Mouse (Mus musculus) hindbrain, embryonic 14.5 days (tissue): ENCODE results near the gene Ntm. TPM values are rescaled to one million over a fixed set of nuclear protein-coding genes. Genes with fewer than 3 reads are reported as not detected.

Source experiments
- ATAC-seq: fragments of 200-750 bp; cut with Nextera tagmentation; 2 replicates; pipeline ENCODE4 v1.8.0; 2017; ENCODE audit warnings: moderate number of reproducible peaks, mild to moderate bottlenecking, moderate TSS enrichment, moderate library complexity; ENCODE audit not compliant: low FRiP score
- DNase-seq: peaks from one replicate; pipeline ENCODE4 v3.0.0-alpha.2; 2015; ENCODE audit warnings: low spot score
- H3K27ac ChIP-seq: fragments of 300-500 bp; sonication (generic); 2 replicates; pipeline ENCODE4 v1.5.1; 2014; ENCODE audit warnings: mild to moderate bottlenecking, moderate library complexity
- H3K27me3 ChIP-seq: fragments of 300-500 bp; sonication (generic); 2 replicates; pipeline ENCODE4 v1.6.1; 2014; ENCODE audit warnings: mild to moderate bottlenecking, low read length, mixed read lengths; ENCODE audit not compliant: control insufficient read depth, insufficient read depth
- H3K36me3 ChIP-seq: fragments of 300-500 bp; sonication (generic); replicated peaks from 2 replicates; pipeline ENCODE4 v1.6.1; 2014; ENCODE audit not compliant: control insufficient read depth, insufficient read depth
- H3K4me1 ChIP-seq: fragments of 300-500 bp; sonication (generic); replicated peaks from 2 replicates; pipeline ENCODE4 v1.6.1; 2014; ENCODE audit warnings: antibody characterized with exemption, low read length, mixed read lengths; ENCODE audit not compliant: control insufficient read depth, insufficient read depth
- H3K4me2 ChIP-seq: fragments of 300-500 bp; sonication (generic); replicated peaks from 2 replicates; pipeline ENCODE4 v1.6.1; 2014; ENCODE audit warnings: mild to moderate bottlenecking, moderate library complexity
- H3K4me3 ChIP-seq: fragments of 300-500 bp; sonication (generic); replicated peaks from 2 replicates; pipeline ENCODE4 v1.5.1; 2014; ENCODE audit warnings: mild to moderate bottlenecking, low read length
- H3K9ac ChIP-seq: fragments of 300-500 bp; sonication (generic); 2 replicates; pipeline ENCODE4 v1.6.1; 2014
- H3K9me3 ChIP-seq: fragments of 300-500 bp; sonication (generic); 2 replicates; pipeline ENCODE4 v1.6.1; 2016; ENCODE audit warnings: low read length; ENCODE audit not compliant: control insufficient read depth
- WGBS: fragments of 180-500 bp; shearing (Covaris S2); extraction: QIAGEN DNeasy Blood & Tissue Kit; methylation state at CpG from one replicate; pipeline ENCODE4 v1.1.7; 2014; 5-methylcytosine and 5-hydroxymethylcytosine counted together
- polyA plus RNA-seq: library from polyadenylated mRNA; unstranded; fragments of >200 nt; fragmentation: Nextera tagmentation; extraction: Ambion mirVana; gene quantifications from 2 replicates; pipeline ENCODE4 v1.2.1, GENCODE M21; 2014

The Ntm gene
- polyA plus RNA-seq, 1 experiment from 2014 or later = 196 TPM

DNA sequence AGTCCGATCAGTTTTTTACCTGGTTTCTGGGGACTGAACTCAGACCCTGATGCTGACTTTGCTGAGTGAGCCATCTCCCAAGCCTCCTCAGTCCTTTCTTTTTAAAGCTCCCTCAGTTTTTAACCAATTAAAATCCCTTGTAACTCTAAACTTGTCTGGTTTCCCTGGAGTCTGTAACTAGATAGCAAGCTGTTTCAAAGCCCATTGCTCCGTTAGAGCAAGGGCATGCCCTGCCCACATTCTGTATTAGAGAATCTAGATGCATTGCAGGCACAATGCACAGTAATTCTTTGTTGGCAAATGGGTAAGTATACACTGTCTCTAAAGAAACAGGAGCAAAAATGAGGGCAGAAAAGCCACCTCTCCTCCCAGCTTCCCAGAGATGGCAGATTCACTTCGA, 231.3 kb downstream of the Ntm start:
- Histone ChIP-seq H3K27ac (no peak overlapping the region), H3K4me1 (peaks cover 23% of the 10 kb centered on the region), H3K9ac (no peak overlapping the region), H3K27me3 (no peaks in the 10 kb centered on the region), H3K4me3 (no peak overlapping the region), H3K9me3 (no peaks in the 10 kb centered on the region), H3K4me2 (no peak overlapping the region), H3K36me3 (no peaks in the 10 kb centered on the region)
- WGBS = 73% methylated on average over 3 of the region's 3 CpGs
- DNase-seq (no peak), ATAC-seq (no peak)

DNA sequence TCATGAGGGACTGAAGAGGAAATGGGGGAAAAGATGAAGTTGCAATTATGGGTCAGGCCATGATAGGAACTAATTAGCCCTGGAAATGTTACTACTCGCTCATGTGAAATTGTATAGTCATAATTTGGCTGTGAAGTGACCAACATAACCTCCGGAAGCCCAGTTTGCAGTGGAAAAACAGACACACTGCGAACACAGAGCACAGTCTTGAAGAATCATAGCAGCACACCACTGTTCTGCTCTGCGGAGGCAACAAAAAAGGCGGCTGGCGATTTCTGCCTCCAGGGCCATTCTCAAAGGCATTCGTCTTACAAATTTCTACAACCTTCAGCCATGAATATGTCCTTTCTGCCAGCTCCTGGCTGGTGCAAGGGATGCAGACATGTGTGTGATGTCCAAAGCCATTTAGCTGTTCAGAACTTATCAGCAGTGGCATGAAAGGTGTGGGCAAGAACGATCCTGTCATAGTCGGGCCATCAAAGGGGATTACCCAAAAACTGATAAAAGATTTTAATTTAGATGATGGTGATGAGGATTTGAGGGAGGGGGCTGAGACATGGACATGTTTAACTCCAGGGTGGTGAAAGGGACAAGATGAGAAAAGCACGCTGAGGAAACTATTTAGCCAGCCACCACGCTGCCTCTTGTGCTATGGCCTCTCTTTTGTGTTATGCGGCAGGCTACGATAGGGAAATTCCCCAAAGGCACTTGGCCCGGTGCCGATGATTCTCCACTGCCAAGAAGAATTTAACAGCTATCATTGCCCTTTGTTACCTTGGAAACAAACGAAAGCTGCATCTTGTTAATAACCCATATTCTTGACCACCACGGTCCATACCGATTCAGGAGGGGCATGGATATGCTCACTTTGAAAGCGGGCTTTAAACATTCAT, 235.2 kb downstream of the Ntm start:
- ATAC-seq = peak; percentile 55; the same call in 1 of the 2 replicates
- Histone ChIP-seq H3K9me3 (no peaks in the 10 kb centered on the region), H3K27ac (peak overlapping the region; percentile 68), H3K36me3 (no peaks in the 10 kb centered on the region), H3K9ac (no peak overlapping the region), H3K4me3 (no peak overlapping the region), H3K27me3 (no peaks in the 10 kb centered on the region), H3K4me1 (peaks cover 31% of the 10 kb centered on the region), H3K4me2 (peak overlapping the region; percentile 8; the same call in 1 of the 2 replicates)
- DNase-seq = peak; percentile 74
- WGBS = 42% methylated on average over 19 of the region's 19 CpGs

DNA sequence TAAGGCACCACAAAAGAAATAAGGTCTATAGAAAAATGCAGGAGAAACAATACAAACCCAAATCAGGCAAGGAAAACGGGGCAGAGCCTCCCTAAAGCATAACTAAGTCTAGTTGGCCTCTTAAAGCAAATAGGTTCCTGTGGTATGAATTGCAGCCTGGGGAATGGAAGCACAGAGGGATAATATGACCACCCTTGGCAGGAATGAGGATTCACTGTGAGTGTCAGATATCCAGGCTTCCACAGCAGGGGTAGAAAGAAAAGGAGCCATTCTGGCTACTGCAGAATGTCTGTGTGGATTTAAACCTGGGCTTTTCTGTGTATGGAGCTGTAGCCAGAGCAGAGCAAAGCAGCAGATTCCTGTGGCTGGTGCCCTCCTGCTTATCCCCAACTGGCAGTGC, 241.5 kb downstream of the Ntm start:
- peaks cover 8% of the 10 kb centered on the region; the same call in 1 of the 2 replicates for H3K4me1 ChIP-seq
- no peak overlapping the region for H3K4me3 ChIP-seq
- no peaks in the 10 kb centered on the region for H3K27me3 ChIP-seq
- H3K27ac ChIP-seq = no peak overlapping the region
- WGBS = 31% methylated on average over 1 of the region's 1 CpGs
- H3K9me3 ChIP-seq = no peaks in the 10 kb centered on the region
- H3K36me3 ChIP-seq = no peaks in the 10 kb centered on the region
- no peak for DNase-seq
- no peak overlapping the region for H3K9ac ChIP-seq
- H3K4me2 ChIP-seq = no peak overlapping the region
- ATAC-seq = no peak

DNA sequence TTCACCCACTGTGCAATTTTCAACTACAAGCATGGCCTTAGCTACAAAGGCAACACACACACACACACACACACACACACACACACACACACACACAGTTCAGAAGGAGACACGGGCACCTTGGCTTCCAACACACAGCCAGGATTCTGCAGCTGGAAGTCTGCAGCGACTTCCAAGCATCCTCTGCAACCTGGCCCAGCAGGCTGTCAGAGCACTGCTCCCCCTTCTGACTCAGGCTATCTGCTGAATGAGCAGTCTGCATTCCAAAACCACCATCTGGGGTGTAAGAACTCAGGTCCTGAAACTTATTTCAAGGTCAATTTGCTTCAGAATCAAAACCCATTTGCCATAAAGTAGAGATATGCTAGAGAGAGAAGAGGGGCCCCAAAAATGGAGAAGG, 246.1 kb downstream of the Ntm start:
- ATAC-seq (no peak), DNase-seq (no peak)
- Histone ChIP-seq H3K9me3 (no peaks in the 10 kb centered on the region), H3K4me1 (no peaks in the 10 kb centered on the region), H3K9ac (no peak overlapping the region), H3K27ac (no peak overlapping the region), H3K4me3 (no peak overlapping the region), H3K36me3 (no peaks in the 10 kb centered on the region), H3K27me3 (no peaks in the 10 kb centered on the region), H3K4me2 (no peak overlapping the region)
- 65% methylated on average over 2 of the region's 2 CpGs for WGBS

DNA sequence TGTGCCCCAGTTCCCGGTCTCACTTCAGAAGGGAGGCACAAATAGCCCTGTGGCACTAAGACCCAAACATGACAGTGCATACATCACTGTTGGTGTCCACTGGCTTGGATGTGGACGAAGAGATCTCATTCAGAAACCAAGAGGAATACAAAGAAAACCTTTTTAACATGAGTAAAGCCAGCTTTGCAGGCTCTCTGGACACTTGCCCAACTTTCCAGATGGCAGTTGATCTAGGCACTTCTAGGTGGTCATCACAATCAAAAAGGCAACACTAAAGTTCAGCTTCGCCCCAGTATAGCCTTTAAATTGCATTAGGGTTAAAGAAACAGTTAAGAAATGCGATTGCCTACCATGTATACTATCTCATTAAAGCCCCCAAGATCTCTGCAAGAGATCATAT, 264.7 kb downstream of the Ntm start:
- Histone ChIP-seq H3K4me3 (no peak overlapping the region), H3K9me3 (no peaks in the 10 kb centered on the region), H3K4me1 (0 out of 2 replicates have a peak, but pooled peaks cover 6% of the 10 kb centered on the region), H3K27me3 (no peaks in the 10 kb centered on the region), H3K4me2 (no peak overlapping the region), H3K27ac (no peak overlapping the region), H3K36me3 (no peaks in the 10 kb centered on the region), H3K9ac (no peak overlapping the region)
- ATAC-seq (no peak), DNase-seq (no peak)
- 84% methylated on average over 4 of the region's 4 CpGs for WGBS

DNA sequence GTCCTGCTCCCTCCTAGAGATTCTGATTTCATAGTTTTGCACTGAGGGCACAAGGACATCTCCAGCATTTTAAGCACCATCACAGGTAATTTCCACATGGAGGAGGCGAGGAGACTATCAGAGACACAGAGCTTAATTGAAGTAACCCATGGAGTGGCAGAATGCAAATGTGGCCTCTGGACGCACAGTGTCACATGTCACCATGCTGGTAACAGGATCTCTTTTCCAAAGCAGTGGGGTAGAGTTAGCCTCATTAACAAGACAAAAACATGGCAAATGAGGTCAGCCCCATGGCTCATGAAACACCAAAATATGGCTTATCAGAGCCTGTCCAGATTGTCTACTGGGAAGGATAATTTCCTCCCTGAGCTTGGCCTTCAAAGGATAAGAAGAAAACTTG, 268.8 kb downstream of the Ntm start:
- H3K27me3 ChIP-seq = no peaks in the 10 kb centered on the region
- no peaks in the 10 kb centered on the region for H3K9me3 ChIP-seq
- no peaks in the 10 kb centered on the region for H3K36me3 ChIP-seq
- H3K27ac ChIP-seq = no peak overlapping the region
- no peak overlapping the region for H3K4me3 ChIP-seq
- 22% methylated on average over 2 of the region's 2 CpGs for WGBS
- no peak for DNase-seq
- H3K4me2 ChIP-seq = no peak overlapping the region
- H3K4me1 ChIP-seq = peaks cover 16% of the 10 kb centered on the region
- ATAC-seq = no peak
- H3K9ac ChIP-seq = no peak overlapping the region

DNA sequence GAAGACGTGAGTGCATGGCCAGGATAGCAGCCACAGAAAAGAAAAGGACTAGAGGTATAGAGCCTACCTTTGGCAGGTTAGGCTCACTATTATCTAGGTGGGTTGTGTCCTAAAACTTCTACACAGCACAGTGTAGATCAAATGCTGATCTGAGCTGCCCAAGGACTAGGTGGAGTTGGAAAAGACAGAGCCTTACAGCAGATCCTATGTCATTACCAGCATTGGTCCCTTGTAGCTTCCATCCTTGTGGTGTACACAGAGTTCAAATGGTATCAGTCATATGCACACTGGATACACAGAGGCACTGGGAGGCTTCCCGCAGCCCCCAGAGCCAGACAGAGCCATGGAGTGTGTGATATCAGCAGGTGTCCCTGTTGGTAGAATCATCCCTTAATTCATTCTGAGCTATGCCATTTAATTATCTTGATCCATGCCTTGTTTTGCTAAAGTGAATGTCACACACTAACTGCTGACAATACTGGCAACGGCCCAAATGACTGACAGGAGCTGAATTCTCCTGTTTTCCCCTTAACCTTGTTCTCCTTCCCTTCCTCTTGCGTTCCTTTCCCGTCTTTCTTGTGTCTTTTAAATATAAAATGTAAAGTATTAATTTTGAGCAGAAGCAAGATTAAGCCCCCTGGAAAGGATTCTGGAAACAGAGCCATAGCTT, 271.6 kb downstream of the Ntm start:
- no peak overlapping the region for H3K4me2 ChIP-seq
- H3K9ac ChIP-seq = no peak overlapping the region
- H3K4me3 ChIP-seq = no peak overlapping the region
- no peaks in the 10 kb centered on the region for H3K36me3 ChIP-seq
- no peak for ATAC-seq
- no peak overlapping the region for H3K27ac ChIP-seq
- peak; percentile 40 for DNase-seq
- 63% methylated on average over 5 of the region's 5 CpGs for WGBS
- no peaks in the 10 kb centered on the region for H3K9me3 ChIP-seq
- peaks cover 16% of the 10 kb centered on the region for H3K4me1 ChIP-seq
- no peaks in the 10 kb centered on the region for H3K27me3 ChIP-seq

DNA sequence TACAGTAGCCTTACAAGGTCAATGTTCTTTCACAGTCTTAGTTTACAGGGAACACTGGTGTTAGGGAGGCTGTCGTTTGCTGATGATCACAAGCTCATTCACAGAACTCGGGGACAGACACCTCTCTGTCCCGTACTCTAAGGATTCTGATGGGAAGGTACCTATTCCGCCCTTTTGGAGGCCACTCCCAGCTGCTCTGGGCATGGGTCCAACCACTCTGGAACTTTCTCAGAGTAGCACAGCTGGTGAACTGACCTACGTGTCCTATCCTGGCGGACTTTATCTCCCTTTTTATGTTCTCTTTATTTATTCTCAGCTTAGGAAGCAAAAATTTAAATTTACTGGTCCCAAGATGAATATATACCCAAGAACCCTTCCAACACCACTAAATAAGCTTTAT, 280.7 kb downstream of the Ntm start:
- H3K36me3 ChIP-seq = no peaks in the 10 kb centered on the region
- no peak overlapping the region for H3K9ac ChIP-seq
- no peaks in the 10 kb centered on the region for H3K27me3 ChIP-seq
- ATAC-seq = no peak
- no peak overlapping the region for H3K4me2 ChIP-seq
- 67% methylated on average over 6 of the region's 6 CpGs for WGBS
- no peaks in the 10 kb centered on the region for H3K4me1 ChIP-seq
- no peaks in the 10 kb centered on the region for H3K9me3 ChIP-seq
- H3K4me3 ChIP-seq = no peak overlapping the region
- DNase-seq = no peak
- no peak overlapping the region for H3K27ac ChIP-seq

DNA sequence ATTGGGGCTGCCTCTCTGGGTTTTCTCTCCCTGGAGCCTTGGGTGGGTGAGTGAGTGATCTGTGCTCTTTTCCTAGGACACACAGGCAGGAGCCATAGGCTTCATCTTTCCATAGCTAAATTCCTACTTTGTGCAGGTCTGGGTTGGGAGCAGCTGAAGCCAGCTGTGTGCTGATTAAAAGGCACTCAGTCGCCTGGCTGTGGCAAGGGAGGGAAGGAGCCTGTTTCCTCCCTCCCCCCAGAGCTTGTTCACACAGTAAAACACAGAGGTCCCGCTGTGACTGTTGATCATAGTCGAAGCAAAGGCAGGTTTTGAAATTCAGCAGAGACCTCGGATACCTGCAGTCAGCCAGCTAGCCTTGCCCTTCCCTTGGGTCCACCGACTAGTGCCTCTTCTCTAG, 282.3 kb downstream of the Ntm start:
- Histone ChIP-seq H3K4me1 (no peaks in the 10 kb centered on the region), H3K36me3 (no peaks in the 10 kb centered on the region), H3K9me3 (no peaks in the 10 kb centered on the region), H3K27me3 (no peaks in the 10 kb centered on the region), H3K4me2 (no peak overlapping the region), H3K9ac (no peak overlapping the region), H3K27ac (no peak overlapping the region), H3K4me3 (no peak overlapping the region)
- DNase-seq = no peak
- WGBS = 13% methylated on average over 5 of the region's 5 CpGs
- ATAC-seq = no peak
